17 mouse cellular contexts compared by ENCODE assay signal in genomic region chrX:166226856-166227255, GRCm38 (mm10). TPM values are rescaled to one million over a fixed set of nuclear protein-coding genes. Genes with fewer than 3 reads are reported as not detected.
"Had no signal": no experiment of that assay in that cellular context is flagged by ENCODE, and none has a peak within 500 bp of the region (broad histone marks: within the 10 kb centered on the region; RNA-seq: fewer than 3 reads in every experiment).

No protein-coding gene starts in this region.

- ATAC-seq: midbrain, embryonic 13.5 days; midbrain, embryonic 16.5 days had no signal

- H3K4me3 ChIP-seq: left cerebral cortex, adult 2 months; liver, embryonic 13.5 days; midbrain, embryonic 10.5 days; midbrain, embryonic 13.5 days; myocyte; neural tube, embryonic 13.5 days had no signal

- DNase-seq: kidney, adult 2 months; kidney, postnatal 25 days; liver, embryonic 13.5 days; lung, adult 2 months; retina, postnatal 1 day; right cerebral cortex, postnatal 25 days; thymus, adult 18-20 months; thymus, postnatal 36 days had no signal

- H3K27ac ChIP-seq: kidney, postnatal 0 days; left cerebral cortex, adult 2 months; liver, embryonic 13.5 days; macrophage; midbrain, embryonic 10.5 days; midbrain, embryonic 13.5 days; neural tube, embryonic 13.5 days had no signal

RNA-seq across cellular contexts. Expression of gene Gpm6b, which starts 11.9 kb away (rescaled TPM):
- total RNA-seq: monocyte, adult 5-6 weeks had no signal

RNA-seq across cellular contexts. Expression of gene Gemin8, which starts 56.6 kb away (rescaled TPM):
- total RNA-seq: monocyte, adult 5-6 weeks had no signal
